Mouse (Mus musculus): Measurements from ENCODE around the gene Npas3. TPM values are rescaled to one million over a fixed set of nuclear protein-coding genes. Genes with fewer than 3 reads are reported as not detected.

Gene Npas3
- polyA plus RNA-seq, 1 experiment = 0.04 TPM

DNA sequence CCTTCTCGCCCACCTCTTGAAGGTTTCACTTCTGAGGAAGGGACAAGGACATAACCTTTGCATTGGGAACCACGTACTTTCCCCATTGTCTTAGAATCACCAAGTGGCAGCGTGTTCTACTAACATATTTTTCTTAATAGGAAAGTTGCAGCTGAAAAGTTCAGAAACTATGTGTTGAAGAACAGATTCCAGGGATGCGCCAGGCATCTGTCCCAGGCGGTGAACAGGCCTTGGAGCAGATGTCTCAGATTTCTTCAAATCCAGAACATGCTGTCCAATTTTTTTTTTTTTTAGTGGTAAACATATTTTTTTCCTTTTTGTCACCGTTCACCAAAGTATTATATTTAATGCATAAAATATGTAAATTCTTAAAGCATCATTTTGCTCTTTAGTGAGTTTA is 553.4 kb downstream of the Npas3 start:
- DNase-seq = no peak
- Histone ChIP-seq H3K27ac (ENCODE audit: control insufficient read depth, insufficient read depth, low read length) (no peak overlapping the region), H3K36me3 (ENCODE audit: control insufficient read depth, insufficient read depth, low read length) (no peaks in the 10 kb centered on the region), H3K4me1 (replicated peaks; ENCODE audit: control insufficient read depth, insufficient read depth, low read length) (no peaks in the 10 kb centered on the region), H3K4me3 (ENCODE audit: control insufficient read depth, insufficient read depth, low read length) (no peak overlapping the region), H3K27me3 (ENCODE audit: control insufficient read depth, insufficient read depth, low read length) (no peaks in the 10 kb centered on the region)
- no peak for TF ChIP-seq CTCF (IDR thresholded peaks at IDR 0.05; ENCODE audit: borderline replicate concordance, control insufficient read depth, extremely low read depth, insufficient read depth, low read length, poor library complexity)
- no peak for TF ChIP-seq POLR2A (IDR thresholded peaks at IDR 0.05; ENCODE audit: control insufficient read depth, extremely low read depth, insufficient read depth, low read length, poor library complexity)
- 92% methylated on average over 6 of the region's 6 CpGs for WGBS

DNA sequence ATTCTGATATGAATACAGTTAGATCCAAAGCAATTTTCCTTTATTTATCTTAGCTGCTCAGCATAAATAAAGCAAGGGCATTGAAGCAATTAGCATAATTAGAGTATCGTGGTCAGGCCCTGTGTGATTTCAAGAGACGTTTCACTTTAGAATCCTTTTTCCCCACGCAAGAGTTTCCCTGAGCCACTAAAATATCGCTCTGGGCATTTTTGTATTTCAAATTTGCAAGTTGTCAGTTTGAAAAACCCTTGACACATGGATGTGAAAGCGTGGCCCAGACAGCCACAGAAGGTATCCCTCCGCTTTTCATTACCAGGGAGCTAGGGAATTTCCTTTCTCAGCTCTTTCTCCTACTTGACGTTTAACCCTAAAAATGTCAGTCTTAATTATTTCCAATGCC is 553.9 kb downstream of the Npas3 start:
- Histone ChIP-seq H3K4me1 (replicated peaks; ENCODE audit: control insufficient read depth, insufficient read depth, low read length) (no peaks in the 10 kb centered on the region), H3K27me3 (ENCODE audit: control insufficient read depth, insufficient read depth, low read length) (no peaks in the 10 kb centered on the region), H3K4me3 (ENCODE audit: control insufficient read depth, insufficient read depth, low read length) (no peak overlapping the region), H3K27ac (ENCODE audit: control insufficient read depth, insufficient read depth, low read length) (no peak overlapping the region), H3K36me3 (ENCODE audit: control insufficient read depth, insufficient read depth, low read length) (no peaks in the 10 kb centered on the region)
- no peak for DNase-seq
- WGBS = 87% methylated on average over 7 of the region's 7 CpGs
- TF ChIP-seq POLR2A (IDR thresholded peaks at IDR 0.05; ENCODE audit: control insufficient read depth, extremely low read depth, insufficient read depth, low read length, poor library complexity) (no peak), CTCF (IDR thresholded peaks at IDR 0.05; ENCODE audit: borderline replicate concordance, control insufficient read depth, extremely low read depth, insufficient read depth, low read length, poor library complexity) (no peak)

DNA sequence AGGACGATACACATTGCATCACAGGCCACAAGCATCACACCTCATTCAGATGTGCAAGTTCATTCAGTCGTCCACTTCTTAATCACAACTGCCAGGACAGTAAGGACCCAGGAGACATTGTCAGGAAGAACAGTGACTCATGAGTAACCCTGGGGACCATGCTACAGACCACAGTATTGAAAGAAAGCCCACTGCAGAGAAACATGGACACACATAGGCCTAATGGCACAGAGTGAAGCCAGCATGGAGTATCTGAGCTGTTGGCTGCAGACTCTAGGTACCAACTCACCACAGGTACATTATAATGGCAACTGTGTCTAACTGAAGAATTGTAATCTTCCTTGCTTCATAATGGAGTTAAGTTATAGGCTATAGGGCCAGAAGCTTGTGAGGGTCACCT is 561.6 kb downstream of the Npas3 start:
- Histone ChIP-seq H3K4me1 (replicated peaks; ENCODE audit: control insufficient read depth, insufficient read depth, low read length) (no peaks in the 10 kb centered on the region), H3K27me3 (ENCODE audit: control insufficient read depth, insufficient read depth, low read length) (no peaks in the 10 kb centered on the region), H3K36me3 (ENCODE audit: control insufficient read depth, insufficient read depth, low read length) (no peaks in the 10 kb centered on the region), H3K4me3 (ENCODE audit: control insufficient read depth, insufficient read depth, low read length) (no peak overlapping the region), H3K27ac (ENCODE audit: control insufficient read depth, insufficient read depth, low read length) (no peak overlapping the region)
- TF ChIP-seq CTCF (IDR thresholded peaks at IDR 0.05; ENCODE audit: borderline replicate concordance, control insufficient read depth, extremely low read depth, insufficient read depth, low read length, poor library complexity) (no peak), POLR2A (IDR thresholded peaks at IDR 0.05; ENCODE audit: control insufficient read depth, extremely low read depth, insufficient read depth, low read length, poor library complexity) (no peak)
- 92% methylated on average over 2 of the region's 2 CpGs for WGBS
- DNase-seq = no peak

DNA sequence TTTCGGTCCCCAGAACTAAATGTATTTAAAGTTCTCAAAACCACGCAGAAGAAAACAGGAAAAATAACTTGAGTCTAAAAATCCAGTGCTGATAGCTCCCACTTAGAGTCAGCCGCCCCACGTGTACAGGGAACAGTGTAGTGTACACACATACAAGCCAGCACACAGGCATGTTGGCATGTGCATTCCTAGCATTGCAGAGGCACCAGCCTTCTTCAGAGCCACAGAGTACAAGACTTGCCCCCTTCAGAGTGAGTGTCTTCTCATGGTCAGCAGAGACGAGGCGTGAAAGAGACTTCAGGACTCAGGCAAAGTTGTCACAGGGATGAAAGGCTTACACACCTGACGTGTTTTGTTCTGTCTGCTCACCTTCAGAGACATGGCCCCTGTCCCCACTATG is 565.8 kb downstream of the Npas3 start:
- no peaks in the 10 kb centered on the region for H3K27me3 ChIP-seq (ENCODE audit: control insufficient read depth, insufficient read depth, low read length)
- no peaks in the 10 kb centered on the region for H3K4me1 ChIP-seq (replicated peaks; ENCODE audit: control insufficient read depth, insufficient read depth, low read length)
- no peak overlapping the region for H3K27ac ChIP-seq (ENCODE audit: control insufficient read depth, insufficient read depth, low read length)
- no peak for DNase-seq
- TF ChIP-seq CTCF (IDR thresholded peaks at IDR 0.05; ENCODE audit: borderline replicate concordance, control insufficient read depth, extremely low read depth, insufficient read depth, low read length, poor library complexity) (no peak), POLR2A (IDR thresholded peaks at IDR 0.05; ENCODE audit: control insufficient read depth, extremely low read depth, insufficient read depth, low read length, poor library complexity) (no peak)
- 88% methylated on average over 7 of the region's 7 CpGs for WGBS
- H3K36me3 ChIP-seq (ENCODE audit: control insufficient read depth, insufficient read depth, low read length) = no peaks in the 10 kb centered on the region
- no peak overlapping the region for H3K4me3 ChIP-seq (ENCODE audit: control insufficient read depth, insufficient read depth, low read length)

DNA sequence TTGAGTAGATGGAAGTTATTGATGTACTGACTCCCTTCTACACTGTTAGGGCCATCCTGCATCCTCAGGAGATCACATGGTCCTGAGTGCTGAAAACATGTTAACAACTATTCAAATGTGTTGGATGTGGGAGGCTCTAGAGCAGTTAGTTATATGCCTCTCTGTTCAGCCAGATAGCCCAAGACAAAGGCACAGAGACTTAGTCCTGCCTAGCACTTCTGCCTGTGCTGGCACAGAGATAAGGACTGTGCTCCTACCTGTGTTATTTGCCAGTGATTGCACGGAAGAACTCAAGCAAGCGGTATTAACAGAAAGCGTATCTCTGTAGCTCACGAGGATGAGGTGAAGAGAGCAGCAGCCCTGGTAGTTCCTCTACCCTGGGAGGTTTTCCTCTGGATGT is 571.5 kb downstream of the Npas3 start:
- 97% methylated on average over 4 of the region's 4 CpGs for WGBS
- Histone ChIP-seq H3K4me1 (replicated peaks; ENCODE audit: control insufficient read depth, insufficient read depth, low read length) (no peaks in the 10 kb centered on the region), H3K27me3 (ENCODE audit: control insufficient read depth, insufficient read depth, low read length) (no peaks in the 10 kb centered on the region), H3K27ac (ENCODE audit: control insufficient read depth, insufficient read depth, low read length) (no peak overlapping the region), H3K36me3 (ENCODE audit: control insufficient read depth, insufficient read depth, low read length) (no peaks in the 10 kb centered on the region), H3K4me3 (ENCODE audit: control insufficient read depth, insufficient read depth, low read length) (no peak overlapping the region)
- no peak for TF ChIP-seq POLR2A (IDR thresholded peaks at IDR 0.05; ENCODE audit: control insufficient read depth, extremely low read depth, insufficient read depth, low read length, poor library complexity)
- no peak for TF ChIP-seq CTCF (IDR thresholded peaks at IDR 0.05; ENCODE audit: borderline replicate concordance, control insufficient read depth, extremely low read depth, insufficient read depth, low read length, poor library complexity)
- no peak for DNase-seq

DNA sequence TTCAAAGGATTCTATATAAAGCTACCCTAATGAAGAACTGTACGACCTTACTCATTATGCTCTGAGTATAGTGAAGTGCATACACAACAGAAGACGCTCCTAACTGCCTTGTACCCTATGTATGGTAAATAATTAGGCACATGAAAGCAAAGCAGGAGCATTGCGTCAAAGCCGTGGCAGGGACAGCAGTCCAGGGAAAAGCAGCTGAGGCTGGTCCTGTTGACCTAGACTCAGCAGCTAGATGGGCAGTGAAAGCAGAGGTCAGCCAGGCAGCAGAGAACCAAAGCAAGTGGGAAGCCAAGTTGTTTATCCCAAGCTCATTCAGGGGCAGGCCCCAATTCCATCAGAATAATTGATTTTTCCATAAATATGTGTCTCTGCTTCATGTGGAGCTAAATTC is 574.4 kb downstream of the Npas3 start:
- WGBS = 93% methylated on average over 4 of the region's 4 CpGs
- H3K36me3 ChIP-seq (ENCODE audit: control insufficient read depth, insufficient read depth, low read length) = no peaks in the 10 kb centered on the region
- no peak overlapping the region for H3K27ac ChIP-seq (ENCODE audit: control insufficient read depth, insufficient read depth, low read length)
- H3K27me3 ChIP-seq (ENCODE audit: control insufficient read depth, insufficient read depth, low read length) = no peaks in the 10 kb centered on the region
- no peak overlapping the region for H3K4me3 ChIP-seq (ENCODE audit: control insufficient read depth, insufficient read depth, low read length)
- no peak for DNase-seq
- no peaks in the 10 kb centered on the region for H3K4me1 ChIP-seq (replicated peaks; ENCODE audit: control insufficient read depth, insufficient read depth, low read length)
- TF ChIP-seq POLR2A (IDR thresholded peaks at IDR 0.05; ENCODE audit: control insufficient read depth, extremely low read depth, insufficient read depth, low read length, poor library complexity) = no peak
- no peak for TF ChIP-seq CTCF (IDR thresholded peaks at IDR 0.05; ENCODE audit: borderline replicate concordance, control insufficient read depth, extremely low read depth, insufficient read depth, low read length, poor library complexity)

DNA sequence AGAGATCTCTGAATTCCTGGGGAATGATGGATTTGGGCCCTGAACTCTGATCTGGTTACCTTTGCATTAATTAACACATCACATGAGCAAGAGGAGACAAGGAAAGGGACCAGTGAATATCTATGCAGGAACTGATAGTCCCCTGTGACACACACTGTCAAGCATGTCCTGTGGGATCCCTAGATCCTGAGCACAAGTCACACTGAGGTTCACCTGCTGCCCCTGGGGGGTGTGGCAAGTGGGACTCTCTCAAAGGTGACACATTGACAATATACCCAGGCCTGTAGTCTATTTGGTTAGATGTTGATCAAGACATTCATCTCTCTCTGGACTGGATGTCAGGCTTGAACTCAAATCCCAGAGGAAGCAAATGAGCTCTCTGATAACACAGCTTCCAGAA is 576.8 kb downstream of the Npas3 start:
- Histone ChIP-seq H3K27me3 (ENCODE audit: control insufficient read depth, insufficient read depth, low read length) (no peaks in the 10 kb centered on the region), H3K4me3 (ENCODE audit: control insufficient read depth, insufficient read depth, low read length) (no peak overlapping the region), H3K36me3 (ENCODE audit: control insufficient read depth, insufficient read depth, low read length) (no peaks in the 10 kb centered on the region), H3K27ac (ENCODE audit: control insufficient read depth, insufficient read depth, low read length) (no peak overlapping the region), H3K4me1 (replicated peaks; ENCODE audit: control insufficient read depth, insufficient read depth, low read length) (no peaks in the 10 kb centered on the region)
- no peak for DNase-seq
- TF ChIP-seq POLR2A (IDR thresholded peaks at IDR 0.05; ENCODE audit: control insufficient read depth, extremely low read depth, insufficient read depth, low read length, poor library complexity) = no peak
- no peak for TF ChIP-seq CTCF (IDR thresholded peaks at IDR 0.05; ENCODE audit: borderline replicate concordance, control insufficient read depth, extremely low read depth, insufficient read depth, low read length, poor library complexity)
